Mouse (Mus musculus) myocyte (in vitro differentiated cells): ENCODE data around the gene Slc41a3. TPM values are rescaled to one million over a fixed set of nuclear protein-coding genes. Genes with fewer than 3 reads are reported as not detected.

Experiments
- H3K27me3 ChIP-seq: one replicate; pipeline ENCODE4 v1.6.1; 2011; ENCODE audit not compliant: control insufficient read depth, insufficient read depth, insufficient read length
- H3K36me3 ChIP-seq: one replicate; pipeline ENCODE4 v1.6.1; 2011; ENCODE audit not compliant: control insufficient read depth, insufficient read depth
- H3K4me2 ChIP-seq: one replicate; pipeline ENCODE4 v1.6.1; 2011; ENCODE audit warnings: low read depth, control low read depth
- H3K4me3 ChIP-seq: one replicate; pipeline ENCODE4 v1.5.1; 2011; ENCODE audit warnings: mild to moderate bottlenecking, control low read depth, moderate library complexity
- H3K79me2 ChIP-seq: one replicate; pipeline ENCODE4 v1.6.1; 2011; ENCODE audit not compliant: control insufficient read depth, insufficient read depth
- H3ac ChIP-seq: one replicate; pipeline ENCODE4 v1.6.1; 2011; ENCODE audit not compliant: control insufficient read depth, insufficient read length
- CEBPB ChIP-seq: IDR thresholded peaks from 2 replicates; pipeline ENCODE4 v1.6.1; 2011; ENCODE audit warnings: mild to moderate bottlenecking, moderate library complexity; ENCODE audit not compliant: poor library complexity, insufficient read depth, severe bottlenecking
- E2F4 ChIP-seq: IDR thresholded peaks from one replicate; pipeline ENCODE4 v1.6.1; 2011; ENCODE audit warnings: mild to moderate bottlenecking, control low read depth, moderate library complexity; ENCODE audit not compliant: insufficient read depth
- MAX ChIP-seq: IDR thresholded peaks from one replicate; pipeline ENCODE4 v1.6.1; 2011; ENCODE audit warnings: low read depth, mild to moderate bottlenecking, control low read depth
- MYOD1 ChIP-seq, 3 experiments: IDR thresholded peaks; one replicate each; pipeline ENCODE4 v1.6.1; 2011; ENCODE audit warnings: control low read depth in 2 of 3, low read depth in 2 of 3, mild to moderate bottlenecking in 2 of 3, moderate library complexity in 1 of 3; ENCODE audit not compliant: insufficient read length in 2 of 3, control insufficient read depth in 1 of 3
- MYOG ChIP-seq, 3 experiments: IDR thresholded peaks; one replicate each; pipeline ENCODE4 v1.6.1; 2011; ENCODE audit warnings: control low read depth in 2 of 3, low read depth in 2 of 3, mild to moderate bottlenecking in 2 of 3; ENCODE audit not compliant: insufficient read length in 2 of 3, control insufficient read depth in 1 of 3, insufficient read depth in 1 of 3
- POLR2A ChIP-seq: IDR thresholded peaks from one replicate; pipeline ENCODE4 v1.6.1; 2011; ENCODE audit warnings: low read depth, mild to moderate bottlenecking, control low read depth, moderate library complexity; ENCODE audit not compliant: insufficient read length
- POLR2AphosphoS2 ChIP-seq: IDR thresholded peaks from one replicate; pipeline ENCODE4 v1.6.1; 2011; ENCODE audit warnings: low read depth, control low read depth; ENCODE audit not compliant: insufficient read length
- REST ChIP-seq: IDR thresholded peaks from one replicate; pipeline ENCODE4 v1.6.1; 2011; ENCODE audit warnings: mild to moderate bottlenecking, control low read depth, moderate library complexity; ENCODE audit not compliant: insufficient read depth, insufficient read length
- SRF ChIP-seq: IDR thresholded peaks from one replicate; pipeline ENCODE4 v1.6.1; 2011; ENCODE audit warnings: low read depth; ENCODE audit not compliant: control insufficient read depth, insufficient read length
- TCF12 ChIP-seq: IDR thresholded peaks from one replicate; pipeline ENCODE4 v1.6.1; 2011; ENCODE audit warnings: mild to moderate bottlenecking, control low read depth; ENCODE audit not compliant: poor library complexity, insufficient read depth, severe bottlenecking
- TCF3 ChIP-seq: IDR thresholded peaks from one replicate; pipeline ENCODE4 v1.6.1; 2011; ENCODE audit warnings: low read depth, control low read depth; ENCODE audit not compliant: insufficient read length
- USF1 ChIP-seq: IDR thresholded peaks from one replicate; pipeline ENCODE4 v1.6.1; 2011; ENCODE audit warnings: low read depth, mild to moderate bottlenecking, control low read depth, moderate library complexity
- polyA plus RNA-seq: library from polyadenylated mRNA; unstranded; fragments of >200 nt; fragmentation: generic; extraction: Trizol; gene quantifications from one replicate; pipeline ENCODE4 v1.2.1, GENCODE M21; 2012; ENCODE audit warnings: missing spikeins

The Slc41a3 gene
- polyA plus RNA-seq, 1 experiment = 2.5 TPM

DNA sequence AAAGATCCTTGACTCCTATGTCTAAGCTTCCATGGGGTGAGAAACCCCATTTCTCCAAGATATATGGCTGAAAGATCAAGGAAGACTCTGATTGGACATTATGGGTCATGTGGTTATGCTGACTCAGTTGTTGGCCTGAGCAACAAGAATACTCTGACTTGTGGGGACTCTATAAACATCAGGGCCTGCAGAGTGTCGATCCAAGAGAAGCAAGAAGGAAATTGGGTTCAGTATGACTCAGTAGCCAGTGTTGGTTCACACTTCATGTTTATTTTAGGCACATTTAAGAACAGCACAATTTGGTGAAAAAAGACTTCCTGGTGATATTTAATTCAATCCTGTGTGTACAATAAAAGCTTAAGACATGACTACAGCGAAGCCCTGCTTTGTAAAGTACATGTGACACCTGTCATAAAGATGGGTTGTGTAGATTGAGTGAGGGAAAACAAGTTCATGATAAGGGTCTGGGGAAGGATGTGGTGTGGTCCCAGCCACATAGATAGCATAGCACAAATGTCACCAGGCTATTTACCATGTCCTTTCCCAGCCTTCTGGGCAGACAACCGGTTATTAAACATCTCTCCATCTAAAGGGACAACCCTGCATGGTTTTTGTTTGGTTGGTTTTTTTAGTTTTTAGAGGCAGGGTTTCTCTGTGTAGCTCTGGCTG is 44.0 kb upstream of the Slc41a3 start:
- TF ChIP-seq MAX (no peak), USF1 (peak; percentile 59)
- H3K4me2 ChIP-seq = no peak overlapping the region
- no peaks in the 10 kb centered on the region for H3K79me2 ChIP-seq
- H3K4me3 ChIP-seq = no peak overlapping the region
- H3K36me3 ChIP-seq = no peaks in the 10 kb centered on the region
- H3K27me3 ChIP-seq = no peaks in the 10 kb centered on the region
- H3ac ChIP-seq = no peak overlapping the region

DNA sequence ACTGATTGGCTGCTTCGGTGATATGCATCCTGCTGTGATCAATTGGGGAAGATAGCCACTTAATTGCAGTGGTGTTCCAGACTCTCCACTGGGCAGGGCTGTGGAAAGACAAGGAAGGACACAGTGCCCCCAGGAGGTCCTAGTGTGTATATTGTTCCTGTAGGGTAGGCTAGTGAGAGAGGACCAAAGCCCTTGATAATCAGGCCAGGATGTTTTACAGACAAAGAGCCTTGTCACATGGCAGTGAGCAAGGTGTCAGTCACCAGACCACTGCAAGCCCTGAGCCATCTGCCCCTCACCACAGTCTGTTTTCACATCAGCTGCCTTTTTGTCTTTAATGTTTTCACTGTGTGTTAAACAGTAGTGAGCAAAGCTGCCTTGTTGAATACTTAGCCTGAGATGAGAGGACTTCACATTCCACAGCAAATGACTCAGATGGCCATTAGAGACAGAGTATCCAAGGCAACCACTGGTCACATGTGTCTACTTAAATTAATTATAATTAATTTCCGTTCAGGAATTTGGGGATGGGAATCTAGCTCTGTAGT is 43.2 kb upstream of the Slc41a3 start:
- Histone ChIP-seq H3K27me3 (no peaks in the 10 kb centered on the region), H3K4me2 (no peak overlapping the region), H3K36me3 (no peaks in the 10 kb centered on the region), H3K4me3 (no peak overlapping the region), H3ac (no peak overlapping the region), H3K79me2 (no peaks in the 10 kb centered on the region)
- TF ChIP-seq TCF3 = no peak
- TF ChIP-seq USF1 = no peak
- no peak for TF ChIP-seq MYOD1 (IDR thresholded peaks at IDR 0.05; ENCODE audit: control insufficient read depth in 1 of 3, insufficient read length in 2 of 3, low read depth in 2 of 3)
- no peak for TF ChIP-seq CEBPB
- TF ChIP-seq MYOG (IDR thresholded peaks at IDR 0.05; ENCODE audit: control insufficient read depth in 1 of 3, insufficient read depth in 1 of 3, insufficient read length in 2 of 3, low read depth in 2 of 3) = no peak
- no peak for TF ChIP-seq TCF12
- no peak for TF ChIP-seq POLR2AphosphoS2
- no peak for TF ChIP-seq MAX
- no peak for TF ChIP-seq REST
- no peak for TF ChIP-seq E2F4
- no peak for TF ChIP-seq SRF

DNA sequence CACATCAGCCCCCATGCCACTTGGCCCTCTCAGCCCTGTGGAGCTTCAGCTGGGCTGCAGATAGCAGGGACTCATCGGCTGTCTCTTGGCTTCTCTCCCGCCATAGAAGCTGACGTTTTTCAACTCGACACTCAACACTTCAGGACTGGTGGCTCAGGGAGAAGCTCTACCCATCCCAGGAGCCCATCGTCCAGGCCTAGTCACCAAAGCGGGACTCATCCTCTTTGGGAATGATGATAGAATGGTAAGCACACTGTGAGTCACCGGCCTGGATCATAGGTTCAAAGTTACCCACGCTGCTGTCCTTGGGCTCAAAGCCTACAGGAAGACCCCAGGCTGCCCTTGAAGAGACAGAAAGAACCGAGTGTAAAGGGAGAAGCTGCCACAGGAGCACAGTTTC is 40.3 kb upstream of the Slc41a3 start:
- Histone ChIP-seq H3ac (no peak overlapping the region), H3K36me3 (no peaks in the 10 kb centered on the region), H3K79me2 (no peaks in the 10 kb centered on the region), H3K4me2 (no peak overlapping the region), H3K27me3 (no peaks in the 10 kb centered on the region), H3K4me3 (no peak overlapping the region)
- TF ChIP-seq REST = no peak
- no peak for TF ChIP-seq MAX
- TF ChIP-seq E2F4 = no peak
- no peak for TF ChIP-seq SRF
- TF ChIP-seq POLR2AphosphoS2 = no peak
- TF ChIP-seq TCF12 = no peak
- no peak for TF ChIP-seq POLR2A
- no peak for TF ChIP-seq USF1

DNA sequence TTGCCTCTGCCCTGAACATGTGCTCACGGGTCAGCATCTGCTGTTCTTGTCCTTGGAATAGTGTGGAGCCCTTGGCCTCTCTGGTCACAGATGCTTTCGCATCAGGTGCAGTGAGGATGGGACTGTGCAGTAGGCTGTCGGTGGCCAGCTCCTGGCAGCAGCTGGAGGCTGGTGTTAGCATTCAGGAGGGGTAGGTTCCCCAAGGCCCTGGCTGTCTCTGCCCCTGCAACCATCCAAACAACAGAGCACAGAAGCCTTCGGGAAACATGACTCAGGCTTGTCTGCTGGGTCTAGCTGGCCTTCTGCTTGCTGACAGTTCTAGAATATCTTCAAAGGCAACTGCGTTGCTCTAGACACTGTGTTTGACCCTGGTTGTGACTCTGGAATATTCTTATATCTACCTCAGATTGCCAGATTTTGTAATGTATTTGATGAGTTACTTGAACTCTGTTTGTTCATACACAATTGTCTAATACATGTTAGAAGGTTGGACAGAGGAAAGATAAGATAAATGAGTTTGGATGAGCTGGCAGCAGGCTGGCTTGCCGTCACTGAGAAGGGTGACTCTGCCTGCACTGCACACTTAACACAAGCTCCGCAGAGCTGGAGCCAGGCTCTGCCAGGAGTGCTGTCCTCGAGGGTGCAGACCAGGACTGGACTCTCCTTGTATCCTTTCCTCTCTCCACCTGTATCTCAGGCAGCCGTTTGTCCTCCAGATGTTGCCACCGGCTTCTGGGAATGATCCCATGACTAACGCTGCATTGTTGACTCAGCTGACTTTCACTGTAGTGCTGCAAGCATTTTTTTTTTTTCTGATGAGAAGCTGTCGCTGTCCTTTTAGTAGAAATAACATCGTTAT is 38.9 kb upstream of the Slc41a3 start:
- no peak overlapping the region for H3K4me2 ChIP-seq
- H3K79me2 ChIP-seq = no peaks in the 10 kb centered on the region
- H3K4me3 ChIP-seq = no peak overlapping the region
- H3ac ChIP-seq = no peak overlapping the region
- no peaks in the 10 kb centered on the region for H3K36me3 ChIP-seq
- H3K27me3 ChIP-seq = peaks cover 4% of the 10 kb centered on the region
- TF ChIP-seq MAX (no peak), POLR2A (no peak), MYOG (IDR thresholded peaks at IDR 0.05; ENCODE audit: control insufficient read depth in 1 of 3, insufficient read depth in 1 of 3, insufficient read length in 2 of 3, low read depth in 2 of 3) (no peak), CEBPB (no peak), E2F4 (no peak), REST (no peak), TCF12 (no peak), POLR2AphosphoS2 (no peak), TCF3 (no peak), SRF (no peak), USF1 (no peak), MYOD1 (IDR thresholded peaks at IDR 0.05; ENCODE audit: control insufficient read depth in 1 of 3, insufficient read length in 2 of 3, low read depth in 2 of 3) (no peak)

DNA sequence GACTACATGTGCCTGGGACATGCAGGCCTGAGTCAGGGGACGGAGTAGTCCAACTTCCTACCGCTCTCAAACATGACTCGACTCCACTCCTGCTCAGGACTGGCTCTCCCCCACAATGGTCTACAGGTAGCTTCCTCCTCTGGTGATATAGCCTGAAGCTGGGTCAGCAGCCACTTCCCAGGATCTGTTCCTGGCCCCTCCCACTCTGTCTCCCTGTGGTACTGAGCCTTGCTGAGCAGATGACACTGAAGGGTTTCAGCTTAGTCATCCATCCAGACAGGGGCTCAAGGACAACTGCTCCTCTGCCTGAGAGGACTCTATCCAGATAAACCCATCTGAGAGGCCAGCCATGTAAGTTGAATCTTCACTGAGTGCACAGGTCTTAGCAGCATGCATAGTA is 37.0 kb upstream of the Slc41a3 start:
- no peaks in the 10 kb centered on the region for H3K79me2 ChIP-seq
- peaks cover 13% of the 10 kb centered on the region for H3K27me3 ChIP-seq
- no peak overlapping the region for H3ac ChIP-seq
- H3K4me3 ChIP-seq = no peak overlapping the region
- TF ChIP-seq REST (no peak), TCF12 (no peak), SRF (no peak), MYOG (IDR thresholded peaks at IDR 0.05; ENCODE audit: control insufficient read depth in 1 of 3, insufficient read depth in 1 of 3, insufficient read length in 2 of 3, low read depth in 2 of 3) (no peak), TCF3 (no peak), POLR2A (no peak), E2F4 (no peak)
- no peaks in the 10 kb centered on the region for H3K36me3 ChIP-seq
- no peak overlapping the region for H3K4me2 ChIP-seq
